Comparison of ENCODE assay signal across 8 mouse cellular contexts in the genomic region with DNA sequence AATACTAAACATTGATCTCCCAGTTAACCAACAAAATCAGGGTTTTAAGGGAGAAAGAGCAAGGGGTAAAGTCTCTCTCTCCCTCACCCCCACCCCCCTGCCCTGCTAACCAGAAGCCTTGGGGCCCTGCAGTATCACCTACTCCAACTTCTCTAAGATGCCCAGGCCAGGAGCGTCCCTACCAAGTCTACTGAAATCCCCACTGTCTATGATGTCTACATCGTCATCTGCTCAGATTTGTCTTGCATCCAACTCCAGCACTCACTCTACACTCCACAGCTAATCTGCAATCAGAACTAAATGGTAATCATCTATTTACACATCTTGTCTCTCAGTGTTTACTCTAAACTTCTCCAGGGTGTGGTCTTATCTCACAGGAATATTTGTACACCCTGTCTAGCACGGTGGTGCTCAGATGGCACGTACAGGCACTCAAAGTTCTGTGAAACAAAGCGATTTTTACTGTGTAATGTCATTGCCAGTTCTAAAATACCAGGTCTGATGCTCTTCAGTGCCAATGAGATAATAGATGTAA. TPM values are rescaled to one million over a fixed set of nuclear protein-coding genes. Genes with fewer than 3 reads are reported as not detected.
DNase-seq lines count a peak whose midpoint lies in the region; ATAC-seq and TF ChIP-seq lines count a peak whose summit lies in the region.

No protein-coding gene starts in this region.

- H3K36me3 ChIP-seq in lung, postnatal 0 days (ENCODE audit: insufficient read depth, low read length): no peaks in the 10 kb centered on the region
- no peaks in the 10 kb centered on the region for H3K36me3 ChIP-seq in limb, embryonic 11.5 days (ENCODE audit: control insufficient read depth, insufficient read depth, low read length)
- H3K36me3 ChIP-seq in neural tube, embryonic 15.5 days: no peaks in the 10 kb centered on the region

- WGBS in lung, postnatal 0 days: 12% methylated on average over 5 of the region's 5 CpGs
- WGBS in limb, embryonic 11.5 days: 49% methylated on average over 5 of the region's 5 CpGs
- WGBS in neural tube, embryonic 15.5 days: 29% methylated on average over 5 of the region's 5 CpGs

- H3K27ac ChIP-seq in lung, postnatal 0 days (ENCODE audit: low read length): no peak overlapping the region
- H3K27ac ChIP-seq in limb, embryonic 11.5 days (replicated peaks; ENCODE audit: low read depth, low read length): no peak overlapping the region
- H3K27ac ChIP-seq in neural tube, embryonic 15.5 days (replicated peaks): peak overlapping the region; percentile 95

- DNase-seq in lung, postnatal 0 days (ENCODE audit: low spot score): no peak
- no peak for DNase-seq in lung, postnatal 25 days (ENCODE audit: low spot score)
- no peak for DNase-seq in limb, embryonic 11.5 days (ENCODE audit: low spot score)
- no peak for DNase-seq in thymus, postnatal 25 days
- DNase-seq in B cell, adult 2 months: no peak

- peaks cover 4% of the 10 kb centered on the region; the same call in 1 of the 2 replicates for H3K4me1 ChIP-seq in lung, postnatal 0 days (ENCODE audit: insufficient read depth, low read depth, low read length)
- H3K4me1 ChIP-seq in limb, embryonic 11.5 days (ENCODE audit: control insufficient read depth, insufficient read depth, low read length): 0 out of 2 replicates have a peak, but pooled peaks cover 6% of the 10 kb centered on the region
- H3K4me1 ChIP-seq in neural tube, embryonic 15.5 days: peaks cover 23% of the 10 kb centered on the region

- TF ChIP-seq EP300 in lung, postnatal 0 days (IDR thresholded peaks at IDR 0.05): no peak

- TF ChIP-seq CTCF in lung, postnatal 0 days (IDR thresholded peaks at IDR 0.05): no peak

- no peaks in the 10 kb centered on the region for H3K9me3 ChIP-seq in lung, postnatal 0 days (ENCODE audit: low read length)
- no peaks in the 10 kb centered on the region for H3K9me3 ChIP-seq in limb, embryonic 11.5 days (ENCODE audit: control insufficient read depth, low read length)
- H3K9me3 ChIP-seq in neural tube, embryonic 15.5 days (replicated peaks): no peaks in the 10 kb centered on the region

- H3K4me2 ChIP-seq in lung, postnatal 0 days (replicated peaks; ENCODE audit: low read depth, low read length): peak overlapping the region; percentile 73
- H3K4me2 ChIP-seq in limb, embryonic 11.5 days (ENCODE audit: low read depth, severe bottlenecking): peak overlapping the region; percentile 64
- H3K4me2 ChIP-seq in neural tube, embryonic 15.5 days: peak overlapping the region; percentile 79

- H3K27me3 ChIP-seq in lung, postnatal 0 days (replicated peaks; ENCODE audit: insufficient read depth, low read length): no peaks in the 10 kb centered on the region
- no peaks in the 10 kb centered on the region for H3K27me3 ChIP-seq in limb, embryonic 11.5 days (ENCODE audit: control insufficient read depth, insufficient read depth, low read length)
- no peaks in the 10 kb centered on the region for H3K27me3 ChIP-seq in neural tube, embryonic 15.5 days (replicated peaks)

- no peak for ATAC-seq in lung, postnatal 0 days
- ATAC-seq in erythroblast, adult 5-6 weeks (replicated peaks; ENCODE audit: low FRiP score, poor library complexity, severe bottlenecking): peak; percentile 54
- no peak for ATAC-seq in limb, embryonic 11.5 days (ENCODE audit: insufficient number of reproducible peaks, low FRiP score, low TSS enrichment, low read depth)
- no peak for ATAC-seq in neural tube, embryonic 15.5 days (ENCODE audit: low FRiP score)
- ATAC-seq in frontal cortex, adult (ENCODE audit: low TSS enrichment): no peak

- H3K9ac ChIP-seq in lung, postnatal 0 days (replicated peaks; ENCODE audit: low read depth): peak overlapping the region; percentile 71
- H3K9ac ChIP-seq in limb, embryonic 11.5 days (ENCODE audit: low read length): peak overlapping the region; percentile 89
- H3K9ac ChIP-seq in neural tube, embryonic 15.5 days (replicated peaks): peak overlapping the region; percentile 87

- H3K4me3 ChIP-seq in lung, postnatal 0 days (ENCODE audit: low read depth, low read length): peak overlapping the region; percentile 86
- peak overlapping the region; percentile 84 for H3K4me3 ChIP-seq in limb, embryonic 11.5 days (ENCODE audit: low read depth, low read length)
- peak overlapping the region; percentile 88 for H3K4me3 ChIP-seq in neural tube, embryonic 15.5 days (replicated peaks)

RNA-seq across cellular contexts. Expression of a gene that starts 0.9 kb away (rescaled TPM):
- polyA plus RNA-seq in lung, postnatal 0 days (2015; fragmentation: Nextera tagmentation; extraction: Ambion mirVana): 91.9 and 98.4 TPM in 2 replicates
- 478 and 550 TPM in 2 replicates for total RNA-seq in erythroblast, adult 5-6 weeks (2015; ENCODE audit: low replicate concordance)
- total RNA-seq in erythroblast, adult 5-6 weeks (2017; ENCODE audit: low replicate concordance): 301 and 378 TPM in 2 replicates
- polyA plus RNA-seq in limb, embryonic 11.5 days (2014; fragmentation: Nextera tagmentation; extraction: Ambion mirVana): 128 and 132 TPM in 2 replicates
- 81.2 and 94.1 TPM in 2 replicates for polyA plus RNA-seq in neural tube, embryonic 15.5 days (2015; fragmentation: Nextera tagmentation; extraction: Ambion mirVana)
